Mouse (Mus musculus): ENCODE data around the gene Mbnl1. TPM values are rescaled to one million over a fixed set of nuclear protein-coding genes. Genes with fewer than 3 reads are reported as not detected.

Gene Mbnl1
- total and polyA plus RNA-seq, 3 experiments, result 174 to 332 (median 249) TPM

GRCm38 (mm10) chr3:60638530-60638929, 165.9 kb downstream of the Mbnl1 start:
- Histone ChIP-seq H3K9me3 (replicated peaks; ENCODE audit: low read length) (no peaks in the 10 kb centered on the region), H3K4me1 (ENCODE audit: control insufficient read depth in 1 of 2, insufficient read depth in 2 of 2) (no peaks in the 10 kb centered on the region), H3K27me3 (replicated peaks) (no peaks in the 10 kb centered on the region), H3K79me2 (replicated peaks; ENCODE audit: control insufficient read depth, extremely low read depth, insufficient read depth, poor library complexity, severe bottlenecking) (no peaks in the 10 kb centered on the region), H3K4me2 (ENCODE audit: insufficient read depth, low read depth, poor library complexity, severe bottlenecking) (no peak overlapping the region), H3K27ac (ENCODE audit: insufficient read depth, low read depth) (no peak overlapping the region), H3K36me3 (replicated peaks in 1 of 2; ENCODE audit: control insufficient read depth in 1 of 2, insufficient read depth in 1 of 2, low read length in 1 of 2) (no peaks in the 10 kb centered on the region), H3K4me3 (replicated peaks in 1 of 3; ENCODE audit: low read depth in 2 of 3, low read length in 2 of 3, poor library complexity in 1 of 3) (no peak overlapping the region), H3K9ac (ENCODE audit: insufficient read depth, low read depth) (no peak overlapping the region)
- in situ Hi-C loops (cut with MboI; ENCODE audit: low pct_ligation_motif_present, low pct_unique_long_range_greater_than_20kb, low sequenced_read_pairs), result no loop called here
- dilution Hi-C loops (cut with MboI; ENCODE audit: extremely low pct_ligation_motif_present, extremely low pct_unique_long_range_greater_than_20kb, low sequenced_read_pairs), result no loop called here
- TF ChIP-seq ZMIZ1 (IDR thresholded peaks at IDR 0.05; ENCODE audit: low read depth, low read length) (no peak), MYC (IDR thresholded peaks at IDR 0.05; ENCODE audit: low read depth, low read length) (no peak), ZNF384 (IDR thresholded peaks at IDR 0.05; ENCODE audit: low read depth, low read length) (no peak), MAX (IDR thresholded peaks at IDR 0.05; ENCODE audit: low read length) (no peak)
- no peak for DNase-seq (ENCODE audit: extremely low read depth)

- no peak for DNase-seq (ENCODE audit: extremely low read depth)
- Histone ChIP-seq H3K9ac (ENCODE audit: insufficient read depth, low read depth) (no peak overlapping the region), H3K36me3 (replicated peaks in 1 of 2; ENCODE audit: control insufficient read depth in 1 of 2, insufficient read depth in 1 of 2, low read length in 1 of 2) (no peaks in the 10 kb centered on the region), H3K4me2 (ENCODE audit: insufficient read depth, low read depth, poor library complexity, severe bottlenecking) (no peak overlapping the region), H3K27ac (ENCODE audit: insufficient read depth, low read depth) (no peak overlapping the region), H3K79me2 (replicated peaks; ENCODE audit: control insufficient read depth, extremely low read depth, insufficient read depth, poor library complexity, severe bottlenecking) (no peaks in the 10 kb centered on the region), H3K4me1 (ENCODE audit: control insufficient read depth in 1 of 2, insufficient read depth in 2 of 2) (no peaks in the 10 kb centered on the region), H3K9me3 (replicated peaks; ENCODE audit: low read length) (no peaks in the 10 kb centered on the region), H3K4me3 (replicated peaks in 1 of 3; ENCODE audit: low read depth in 2 of 3, low read length in 2 of 3, poor library complexity in 1 of 3) (no peak overlapping the region), H3K27me3 (replicated peaks) (no peaks in the 10 kb centered on the region)
- no peak for TF ChIP-seq TCF12 (IDR thresholded peaks at IDR 0.05; ENCODE audit: low read depth, low read length)
- no peak for TF ChIP-seq CHD2 (IDR thresholded peaks at IDR 0.05; ENCODE audit: low read length)
- no peak for TF ChIP-seq MAX (IDR thresholded peaks at IDR 0.05; ENCODE audit: low read length)
- TF ChIP-seq GABPA (IDR thresholded peaks at IDR 0.05; ENCODE audit: insufficient replicate concordance, low read depth, low read length), result no peak
- no peak for TF ChIP-seq JUN (IDR thresholded peaks at IDR 0.05; ENCODE audit: insufficient read depth, low read depth, low read length)
- TF ChIP-seq MEF2A (IDR thresholded peaks at IDR 0.05; ENCODE audit: borderline replicate concordance, low read depth, low read length), result no peak
- dilution Hi-C loops (cut with MboI; ENCODE audit: extremely low pct_ligation_motif_present, extremely low pct_unique_long_range_greater_than_20kb, low sequenced_read_pairs), result no loop called here
- in situ Hi-C loops (cut with MboI; ENCODE audit: low pct_ligation_motif_present, low pct_unique_long_range_greater_than_20kb, low sequenced_read_pairs), result no loop called here
Measured at GRCm38 (mm10) chr3:60639135-60639534, 166.5 kb downstream of the Mbnl1 start.

- H3K4me3 ChIP-seq (replicated peaks in 1 of 3; ENCODE audit: low read depth in 2 of 3, low read length in 2 of 3, poor library complexity in 1 of 3), result no peak overlapping the region
- dilution Hi-C loops (cut with MboI; ENCODE audit: extremely low pct_ligation_motif_present, extremely low pct_unique_long_range_greater_than_20kb, low sequenced_read_pairs) (no loop called here), in situ Hi-C loops (cut with MboI; ENCODE audit: low pct_ligation_motif_present, low pct_unique_long_range_greater_than_20kb, low sequenced_read_pairs) (no loop called here)
- H3K4me1 ChIP-seq (ENCODE audit: control insufficient read depth in 1 of 2, insufficient read depth in 2 of 2), result no peaks in the 10 kb centered on the region
- no peaks in the 10 kb centered on the region for H3K27me3 ChIP-seq (replicated peaks)
- TF ChIP-seq ELF1 (IDR thresholded peaks at IDR 0.05; ENCODE audit: low read depth, low read length) (no peak), MAX (IDR thresholded peaks at IDR 0.05; ENCODE audit: low read length) (no peak), EP300 (IDR thresholded peaks at IDR 0.05; ENCODE audit: low read length) (no peak), HCFC1 (IDR thresholded peaks at IDR 0.05; ENCODE audit: low read depth, low read length) (no peak)
- H3K27ac ChIP-seq (ENCODE audit: insufficient read depth, low read depth), result no peak overlapping the region
- no peaks in the 10 kb centered on the region for H3K36me3 ChIP-seq (replicated peaks in 1 of 2; ENCODE audit: control insufficient read depth in 1 of 2, insufficient read depth in 1 of 2, low read length in 1 of 2)
- no peak overlapping the region for H3K4me2 ChIP-seq (ENCODE audit: insufficient read depth, low read depth, poor library complexity, severe bottlenecking)
- no peaks in the 10 kb centered on the region for H3K9me3 ChIP-seq (replicated peaks; ENCODE audit: low read length)
- H3K9ac ChIP-seq (ENCODE audit: insufficient read depth, low read depth), result no peak overlapping the region
- DNase-seq (ENCODE audit: extremely low read depth), result no peak
- no peaks in the 10 kb centered on the region for H3K79me2 ChIP-seq (replicated peaks; ENCODE audit: control insufficient read depth, extremely low read depth, insufficient read depth, poor library complexity, severe bottlenecking)
Measured at GRCm38 (mm10) chr3:60642227-60642626, 169.6 kb downstream of the Mbnl1 start.

Data from CH12.LX (cell line).